Mouse (Mus musculus) frontal cortex, adult 2 months (tissue): Measurements from ENCODE around the gene Rcn3. TPM values are rescaled to one million over a fixed set of nuclear protein-coding genes. Genes with fewer than 3 reads are reported as not detected.
"Not testable (repeated sequence)": the region's sequence is repeated elsewhere in the genome, so short reads cannot be mapped to it uniquely, and the experiment has no call there.

ENCODE experiments used
- DNase-seq, 2 experiments: peaks; one replicate each; pipeline ENCODE4 v3.0.0; 2022; ENCODE audit warnings: low spot score in 1 of 2; ENCODE audit errors: extremely low spot score in 1 of 2
- polyA plus RNA-seq: library from polyadenylated mRNA; depleted of rRNA; stranded (reverse); fragments of >200 nt; gene quantifications from 2 replicates; pipeline ENCODE4 v1.2.3, GENCODE M21; 2012

Rcn3 gene
- polyA plus RNA-seq, 1 experiment: 13.4 TPM

DNA sequence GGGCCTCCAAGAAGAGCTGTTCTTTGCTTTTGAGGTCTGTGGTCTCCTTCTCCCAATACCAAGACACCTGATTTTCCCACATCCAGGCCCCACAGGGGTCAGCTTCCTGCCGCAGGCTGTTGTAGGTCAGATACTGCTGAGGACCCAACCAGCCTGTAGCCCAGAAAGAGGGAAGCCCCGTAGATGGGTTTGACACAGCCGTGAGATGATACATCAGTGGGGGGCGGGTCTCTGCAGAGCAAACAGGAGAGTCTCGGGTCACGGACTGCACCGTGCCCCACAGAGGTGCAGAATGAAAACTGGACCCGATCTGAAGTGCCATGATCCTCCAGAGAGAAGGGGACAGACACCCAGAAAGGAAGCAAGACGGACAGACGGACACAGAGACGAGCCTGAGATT is 10.4 kb upstream of the Rcn3 start:
- DNase-seq: no peak

DNA sequence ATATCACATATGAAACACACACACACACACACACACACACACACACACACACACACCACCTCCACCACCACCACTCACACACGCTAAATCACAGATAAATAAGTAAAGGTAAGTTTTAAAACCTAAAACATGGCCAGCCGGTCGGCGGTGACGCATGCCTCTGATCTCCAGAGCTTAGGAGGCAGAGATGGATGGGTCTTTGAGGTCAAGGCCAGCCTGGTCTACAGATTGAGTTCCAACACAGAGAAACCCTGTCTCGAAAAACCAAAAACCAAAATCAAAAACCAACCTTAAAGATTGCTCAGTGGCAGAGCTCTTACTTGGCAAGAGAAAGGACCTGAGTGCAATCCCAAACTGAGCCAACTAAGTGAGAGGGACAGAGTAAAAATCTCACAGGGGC is 8.0 kb upstream of the Rcn3 start:
- DNase-seq: no peak

DNA sequence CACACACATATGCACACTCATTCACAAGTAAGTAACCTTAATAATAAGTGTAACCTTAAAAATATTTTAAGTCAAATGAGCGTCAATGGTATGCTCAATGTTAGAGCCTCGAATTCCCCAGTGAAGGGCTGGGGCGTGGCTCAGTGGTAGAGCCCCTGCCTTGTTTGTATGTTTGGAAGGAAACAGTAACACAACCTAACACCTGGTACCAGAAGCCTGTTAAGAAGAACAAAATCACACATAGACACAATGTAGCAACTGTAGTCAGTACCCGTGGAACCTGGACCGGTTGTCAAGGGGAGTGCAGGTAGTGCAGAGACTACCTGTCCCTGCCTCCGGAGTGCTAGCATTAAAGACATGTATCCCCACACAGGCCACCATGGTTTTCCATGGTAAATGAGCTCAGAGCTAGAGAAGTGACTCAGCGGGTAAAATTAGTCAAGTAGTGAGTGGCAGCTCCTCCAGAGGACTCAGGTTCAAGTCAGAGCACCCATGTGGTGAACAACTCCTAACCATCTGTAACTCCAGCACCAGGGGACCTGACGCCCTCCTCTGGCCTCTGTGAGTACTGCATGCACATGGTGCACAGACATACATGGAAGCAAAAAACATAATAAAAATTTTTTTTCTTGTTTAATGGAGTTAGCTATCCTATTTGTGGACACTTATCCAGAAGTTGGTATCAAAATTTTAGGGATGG is 6.7 kb upstream of the Rcn3 start:
- no peak for DNase-seq

DNA sequence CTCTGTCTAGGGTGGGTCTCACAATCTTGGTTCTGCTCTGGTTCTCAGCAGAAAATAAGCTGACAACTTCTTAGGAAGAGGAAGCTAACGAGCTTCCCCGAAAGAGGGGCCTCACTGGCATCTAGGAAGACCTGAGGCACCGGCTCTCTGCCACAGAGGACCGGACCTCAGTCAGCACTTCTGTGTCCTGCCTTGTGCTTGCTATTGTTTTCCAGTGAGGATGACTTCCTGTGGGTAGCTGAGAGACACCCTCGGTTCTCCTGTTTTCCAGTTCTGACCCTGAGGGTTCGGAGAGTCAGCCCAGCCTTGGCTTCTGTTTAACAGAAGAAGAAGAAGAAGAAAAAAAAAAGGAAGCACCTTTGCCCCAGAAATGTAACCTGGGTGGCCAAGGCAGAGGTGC is 5.5 kb upstream of the Rcn3 start:
- DNase-seq: no peak

DNA sequence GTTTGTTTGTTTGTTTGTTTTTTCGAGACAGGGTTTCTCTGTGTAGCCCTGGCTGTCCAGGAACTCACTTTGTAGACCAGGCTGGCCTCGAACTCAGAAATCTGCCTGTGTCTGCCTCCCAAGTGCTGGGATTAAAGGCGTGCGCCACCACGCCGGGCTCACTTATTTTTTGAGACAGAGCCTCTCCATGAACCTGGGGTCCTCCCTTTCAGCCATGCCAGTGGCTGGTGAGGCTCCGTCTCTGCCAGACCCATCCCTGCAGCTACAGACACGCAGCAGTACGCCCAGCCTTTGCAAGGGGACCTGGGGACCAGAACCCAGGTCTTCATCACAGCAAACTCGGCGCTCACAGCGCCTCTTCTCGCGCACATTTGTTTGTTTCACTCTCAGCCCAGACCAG is 3.9 kb upstream of the Rcn3 start:
- not testable (repeated sequence) for DNase-seq

DNA sequence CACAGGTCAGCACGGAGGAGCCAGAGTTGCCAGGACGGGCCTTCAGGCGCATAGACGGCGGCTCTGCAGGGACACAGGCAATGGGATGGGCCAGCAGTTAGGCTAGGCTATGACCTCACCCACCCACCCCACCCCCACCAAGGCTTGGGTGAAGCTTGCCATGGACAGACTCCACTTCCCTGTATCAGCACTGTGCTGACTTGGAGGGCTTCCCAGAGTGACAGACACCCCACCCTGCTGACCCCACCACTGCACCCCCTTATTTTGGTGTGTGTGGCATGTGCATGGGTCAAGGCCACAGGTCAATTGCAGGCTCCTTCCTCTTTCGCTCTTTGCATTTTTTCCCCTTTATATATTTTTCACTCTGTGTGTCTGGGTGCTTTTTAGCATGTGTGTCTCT is 3.3 kb upstream of the Rcn3 start:
- no peak for DNase-seq

DNA sequence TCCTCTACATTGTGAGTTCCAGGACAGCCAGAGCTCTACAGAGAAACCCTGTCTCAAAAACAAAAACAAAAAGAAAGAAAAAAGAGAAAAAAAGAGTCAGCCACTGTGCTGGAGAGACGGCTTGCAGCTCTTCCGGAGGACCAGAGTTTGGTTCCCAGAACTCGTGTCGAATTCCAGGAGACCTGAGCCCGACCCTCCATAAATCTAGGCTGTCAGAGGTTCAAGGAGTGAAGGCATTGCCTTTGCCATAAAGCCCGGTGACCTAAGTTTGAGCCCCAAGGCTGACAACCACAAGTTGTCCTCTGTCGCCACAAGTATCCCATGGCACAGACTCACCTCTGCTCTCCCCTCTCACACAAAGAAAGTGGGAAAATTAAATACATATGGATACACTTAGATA is 2.1 kb upstream of the Rcn3 start:
- DNase-seq: no peak

DNA sequence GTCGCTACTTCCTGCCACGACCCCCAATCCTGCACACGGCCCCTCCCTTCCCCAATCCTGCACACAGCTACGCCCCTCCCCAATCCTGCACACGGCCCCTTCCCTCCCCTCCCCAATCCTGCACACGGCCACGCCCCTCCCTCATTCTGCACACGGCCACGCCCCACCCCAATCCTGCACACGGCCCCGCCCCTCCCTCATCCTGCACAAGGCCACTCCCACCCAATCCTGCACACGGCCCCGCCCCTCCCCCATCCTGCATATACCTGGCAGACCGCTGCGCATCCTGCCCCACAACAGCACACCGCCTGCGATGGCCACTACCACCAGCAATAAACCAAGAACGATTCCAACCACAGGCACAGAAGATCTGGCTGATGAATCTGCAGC is 1.5 kb upstream of the Rcn3 start:
- no peak for DNase-seq

DNA sequence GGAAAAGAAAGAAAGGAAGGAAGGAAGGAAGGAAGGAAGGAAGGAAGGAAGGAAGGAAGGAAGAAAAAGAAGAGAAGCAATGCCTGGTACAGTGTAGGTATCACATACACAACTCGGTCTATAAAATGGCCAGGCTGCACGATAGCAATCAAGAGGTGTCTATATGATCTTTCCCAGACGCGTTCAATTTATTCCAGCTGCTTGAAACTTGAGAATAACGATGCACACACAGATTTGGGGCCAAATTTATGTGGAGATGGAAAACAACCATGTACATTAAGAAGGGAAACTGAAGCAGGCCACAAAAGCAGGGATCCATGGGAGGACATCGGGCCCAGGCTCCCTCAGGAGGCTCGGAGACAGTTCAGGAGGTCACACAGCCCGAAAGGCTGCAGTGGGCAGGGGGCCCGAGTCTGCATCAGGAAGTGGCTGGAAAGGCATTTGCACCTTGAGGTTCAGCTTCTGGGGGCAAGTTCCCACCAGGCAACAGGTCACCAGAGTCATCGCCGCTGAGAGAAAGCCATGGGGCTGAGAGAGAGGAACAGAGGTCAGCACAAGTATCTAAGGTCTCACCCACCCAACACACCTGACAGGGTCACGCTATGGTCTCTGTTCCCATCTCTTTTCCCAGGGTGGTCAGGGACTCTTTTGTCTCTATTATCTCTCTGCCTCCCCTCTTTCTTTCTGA is 951 bp upstream of the Rcn3 start:
- no peak for DNase-seq

DNA sequence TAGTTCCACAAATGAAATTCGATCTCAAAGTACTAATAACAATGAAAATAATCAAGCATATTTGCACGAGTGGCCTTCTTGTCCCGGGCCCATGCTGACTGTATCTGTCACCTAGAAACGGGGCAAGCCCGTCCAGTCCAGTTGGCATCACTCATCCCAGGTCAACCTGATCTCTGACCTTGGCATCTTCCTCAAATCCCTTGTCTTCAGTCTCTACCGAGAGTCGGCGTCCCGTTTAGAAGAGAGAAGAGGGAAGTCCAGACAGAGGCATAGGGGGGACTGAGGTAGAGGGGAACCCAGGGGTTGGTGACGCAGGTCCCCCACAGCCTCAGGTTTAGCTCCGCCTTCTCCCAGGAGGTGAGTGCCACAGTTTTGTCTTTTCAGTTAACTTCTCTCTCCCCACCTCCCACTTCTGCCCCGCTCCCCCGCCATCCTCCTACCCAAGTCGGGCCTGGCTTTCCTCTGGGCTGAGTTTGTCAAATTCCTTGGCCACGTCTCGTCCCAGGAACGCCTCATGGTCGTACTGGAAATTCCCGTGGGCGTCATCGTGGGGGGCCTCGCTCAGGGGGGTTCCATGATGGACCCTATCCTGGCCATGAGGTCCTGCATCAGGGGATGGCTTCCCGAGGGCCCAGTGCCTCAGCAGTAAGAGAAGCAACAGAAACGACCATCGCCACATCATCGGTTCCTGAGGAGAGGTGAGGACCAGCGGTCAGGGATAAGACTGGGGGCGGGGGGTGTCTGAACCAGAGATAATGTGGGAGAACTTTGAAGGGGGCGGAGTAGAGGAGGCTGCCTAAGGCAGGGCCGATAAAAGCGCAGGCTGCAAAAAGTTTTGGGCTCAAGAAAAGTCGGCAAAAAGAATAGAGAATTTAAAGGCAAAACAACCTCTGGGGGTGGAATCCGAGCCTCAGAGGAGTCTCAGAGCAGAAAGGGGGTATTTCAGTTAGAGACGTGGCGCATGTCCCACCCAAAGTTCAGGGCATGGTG is 725 bp downstream of the Rcn3 start:
- DNase-seq: no peak

DNA sequence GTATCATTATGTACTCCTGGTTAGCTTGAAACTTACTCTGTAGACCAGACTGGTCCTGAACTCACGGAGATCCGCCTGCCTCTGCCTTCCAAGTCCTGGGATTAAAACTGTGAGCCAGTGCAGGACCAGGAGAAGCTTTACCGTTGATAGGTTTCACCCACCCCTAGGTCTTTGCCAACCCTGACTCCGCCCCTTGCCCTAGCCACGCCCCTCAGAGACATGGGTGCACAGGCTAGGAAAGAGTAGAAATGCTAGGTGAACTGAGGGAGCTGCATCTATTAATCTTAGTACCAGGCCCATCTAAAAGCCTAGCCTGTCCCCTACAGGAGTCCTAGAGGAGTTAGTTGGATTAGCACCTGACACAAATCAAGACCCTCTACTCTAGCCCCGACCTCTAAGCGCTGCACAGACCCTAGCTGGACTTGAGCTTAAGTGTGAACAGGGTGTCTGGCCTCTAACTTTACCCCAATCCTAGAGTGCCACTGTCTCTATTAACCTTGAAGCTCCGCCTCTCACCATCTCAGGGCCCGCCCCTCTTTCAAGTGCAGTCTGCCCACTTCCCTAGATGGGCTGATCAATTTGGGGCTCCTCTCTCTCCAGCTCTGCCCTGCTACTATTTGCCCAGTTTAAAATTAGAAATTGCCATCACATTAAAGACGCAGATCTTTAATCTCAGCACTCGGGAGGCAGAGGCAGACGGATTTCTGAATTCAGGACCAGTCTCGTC is 1.6 kb downstream of the Rcn3 start:
- DNase-seq: no peak

DNA sequence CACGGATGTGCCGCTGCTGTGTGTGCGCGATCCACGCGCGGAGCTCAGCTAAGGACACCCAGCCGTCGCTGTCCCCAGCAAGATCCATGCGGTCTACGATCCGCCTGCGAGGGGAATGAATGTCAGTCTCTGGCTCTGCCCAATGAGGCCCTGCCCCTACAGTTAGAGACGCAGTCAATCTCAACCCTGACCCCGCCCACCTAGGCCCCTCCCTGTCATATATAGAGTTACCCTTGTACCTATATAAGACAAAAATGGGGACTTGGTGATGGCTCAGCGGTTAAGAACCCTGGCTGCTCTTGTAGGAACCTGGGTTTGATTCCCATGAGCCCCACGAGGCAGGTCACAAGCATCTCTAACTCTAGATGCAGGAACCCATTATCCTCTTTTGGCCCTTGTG is 3.4 kb downstream of the Rcn3 start:
- DNase-seq: no peak

DNA sequence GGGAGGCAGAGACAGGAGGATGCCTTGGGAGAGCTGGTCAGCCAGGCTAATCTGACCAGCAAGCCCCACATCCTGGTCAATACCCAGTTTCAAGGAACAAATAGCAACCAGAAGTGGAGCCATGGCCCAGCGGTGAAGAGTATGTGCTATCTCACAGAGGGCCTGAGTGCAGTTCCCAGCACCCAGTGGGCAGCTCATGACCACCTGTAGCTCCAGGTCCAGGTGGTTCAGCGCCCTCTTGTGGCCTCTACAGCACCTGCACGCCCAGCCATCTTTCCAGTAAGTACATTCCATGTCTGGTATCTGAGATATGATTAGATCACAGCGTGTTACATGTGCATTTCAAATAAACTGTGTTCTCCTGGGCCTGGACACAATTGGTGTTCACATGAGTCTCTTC is 5.9 kb downstream of the Rcn3 start:
- no peak for DNase-seq

DNA sequence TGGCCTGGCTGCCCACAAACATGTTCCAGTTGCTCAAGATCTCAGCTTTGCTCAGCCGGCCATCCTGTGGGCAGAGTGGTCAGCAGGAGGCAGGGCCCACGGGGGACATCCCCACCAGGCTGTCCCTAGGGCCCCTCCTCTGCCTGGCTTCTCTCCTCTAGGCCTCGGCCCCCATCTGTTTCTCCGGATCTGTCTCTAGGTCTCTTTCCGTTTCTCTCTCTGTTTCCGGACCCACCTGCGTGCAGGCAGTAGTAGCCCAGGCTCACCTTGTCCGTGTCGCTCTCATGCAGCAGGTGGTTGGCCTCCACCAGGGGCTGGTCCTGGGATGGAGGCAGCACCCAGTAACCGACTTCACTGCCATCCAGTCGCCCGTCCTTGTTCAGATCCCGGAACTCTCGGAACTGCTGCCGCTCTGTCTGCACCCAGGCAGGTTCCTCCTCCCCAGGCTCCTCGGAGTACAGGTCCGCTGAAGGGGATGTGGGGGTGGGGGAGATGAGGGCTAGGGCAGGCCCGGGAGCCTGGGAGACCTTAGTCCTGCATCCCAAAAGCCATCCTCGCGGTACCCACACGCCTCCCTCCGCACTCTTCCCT is 8.6 kb downstream of the Rcn3 start:
- no peak for DNase-seq

DNA sequence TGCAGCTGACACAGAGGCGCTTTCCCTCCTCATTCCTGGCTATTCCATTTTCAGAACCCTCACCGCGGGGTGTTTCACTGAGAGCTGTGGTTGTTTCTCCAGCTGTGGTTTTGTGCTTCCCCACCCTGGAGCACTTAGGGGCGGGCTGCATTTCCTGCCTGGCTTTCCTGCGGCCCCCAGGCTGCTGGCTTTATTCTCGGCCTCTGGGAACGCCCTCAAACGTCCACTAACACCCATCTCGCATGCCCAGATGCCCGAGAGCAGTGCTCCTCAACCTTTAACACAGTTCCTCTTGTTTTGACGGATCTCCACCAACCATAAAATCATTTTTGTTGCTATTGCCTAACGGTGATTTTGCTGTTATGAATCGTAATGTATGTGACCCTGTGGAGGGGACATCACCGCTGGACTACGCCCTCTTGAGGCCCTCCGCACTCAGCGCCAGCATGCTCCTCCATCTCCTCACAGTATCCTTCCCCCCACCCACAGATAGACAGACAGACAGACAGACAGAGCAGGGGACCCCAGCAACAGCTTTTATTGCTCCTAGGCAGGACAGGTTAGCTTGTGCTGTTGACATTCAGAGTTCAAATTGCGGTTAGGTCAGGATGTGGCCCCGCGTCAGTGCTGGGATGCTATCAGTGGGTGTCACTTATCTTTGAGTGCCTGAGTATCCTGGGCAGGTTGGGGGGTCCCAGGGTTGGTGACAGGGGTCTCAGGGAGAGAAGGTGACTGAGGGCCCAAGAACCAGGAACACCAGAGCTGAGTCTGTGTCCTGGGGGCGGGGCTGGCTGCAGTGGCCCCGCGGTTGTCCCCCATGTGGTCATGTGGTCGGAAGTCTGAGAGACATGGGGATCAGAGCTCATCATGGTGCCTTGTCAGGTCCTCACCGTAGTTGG is 9.4 kb downstream of the Rcn3 start:
- no peak for DNase-seq

DNA sequence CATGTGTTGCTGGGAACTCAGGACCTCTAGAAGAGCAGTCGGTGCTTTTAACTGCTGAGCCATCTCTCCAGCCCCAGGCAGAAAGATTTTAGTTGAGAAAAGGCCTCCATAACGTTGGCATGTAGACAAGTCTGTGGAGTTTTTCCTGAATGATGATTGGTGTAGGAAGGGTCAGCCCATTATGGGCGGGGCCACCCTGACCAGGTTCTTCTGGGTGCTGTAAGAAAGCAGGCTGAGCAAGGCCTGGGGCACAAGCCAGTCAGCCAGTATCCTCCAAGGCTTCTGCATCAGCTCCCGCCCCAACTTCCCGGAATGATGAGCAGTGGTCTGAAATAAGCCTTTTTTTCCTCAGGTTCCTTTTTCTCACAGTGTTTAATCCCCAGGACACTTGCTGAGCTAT is 11.0 kb downstream of the Rcn3 start:
- DNase-seq: no peak

DNA sequence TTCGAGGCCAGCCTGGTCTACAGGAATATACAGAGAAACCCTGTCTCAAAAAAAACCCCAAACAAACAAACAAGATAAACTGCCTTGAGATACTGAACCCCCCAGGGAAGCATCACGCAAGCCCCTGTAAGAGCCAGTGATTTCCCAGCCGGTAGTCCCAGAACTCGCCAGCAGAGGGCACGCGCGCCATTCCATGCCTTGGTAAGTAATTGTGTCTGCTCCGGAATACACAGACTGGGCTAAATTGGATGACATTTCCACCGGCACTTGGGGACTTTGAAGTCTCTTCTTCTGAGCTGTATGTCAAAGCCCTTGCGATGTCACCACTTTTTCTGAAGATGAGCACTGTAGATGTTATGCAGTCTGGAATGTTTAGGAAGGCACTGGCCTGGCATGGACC is 12.2 kb downstream of the Rcn3 start:
- peak; percentile 75 to 97 for DNase-seq

DNA sequence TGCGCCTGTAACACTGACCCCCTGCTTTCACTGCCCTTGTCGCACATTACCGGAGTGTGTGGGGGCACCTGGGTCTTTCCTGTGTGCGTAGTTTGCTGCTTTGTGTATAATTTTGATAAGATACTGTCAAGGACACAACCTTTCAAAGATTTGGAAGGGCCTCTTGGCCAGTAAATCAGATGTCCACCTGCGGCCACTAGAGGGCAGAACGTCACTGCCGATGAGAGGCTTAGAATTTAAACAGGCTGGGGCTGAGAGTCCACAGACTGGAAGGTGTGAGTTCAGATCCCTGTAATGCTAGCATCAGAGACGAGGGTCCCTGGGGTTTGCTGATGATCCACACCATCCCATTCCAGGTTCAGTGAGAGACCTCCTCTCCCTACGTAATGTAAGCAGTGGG is 13.5 kb downstream of the Rcn3 start:
- peak in 1 of 2 experiments; percentile 72 for DNase-seq

DNA sequence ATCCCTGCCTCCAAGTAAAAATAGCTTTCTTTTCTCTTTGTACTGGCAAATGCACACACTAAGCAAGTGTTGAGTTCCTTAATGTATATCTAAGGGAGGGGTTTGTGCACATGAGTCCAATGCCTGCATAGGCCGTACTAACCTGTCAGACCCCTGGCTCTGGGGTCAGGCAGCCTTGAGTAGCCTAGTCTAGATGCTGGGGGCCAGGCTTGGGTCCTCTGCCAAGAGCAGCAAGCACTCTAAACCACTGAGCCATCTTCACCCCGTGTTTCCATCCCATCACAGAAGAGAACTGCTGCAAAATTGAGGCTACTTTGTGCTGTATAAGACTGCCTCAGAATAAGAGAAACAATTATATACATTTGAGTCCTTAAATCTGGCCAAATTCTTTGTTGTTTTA is 14.2 kb downstream of the Rcn3 start:
- DNase-seq: no peak
